Mouse (Mus musculus): ENCODE measurements around the gene Pramel7.
"Not testable (repeated sequence)": the region's sequence is repeated elsewhere in the genome, so short reads cannot be mapped to it uniquely, and the experiment has no call there.

The Pramel7 gene

DNA sequence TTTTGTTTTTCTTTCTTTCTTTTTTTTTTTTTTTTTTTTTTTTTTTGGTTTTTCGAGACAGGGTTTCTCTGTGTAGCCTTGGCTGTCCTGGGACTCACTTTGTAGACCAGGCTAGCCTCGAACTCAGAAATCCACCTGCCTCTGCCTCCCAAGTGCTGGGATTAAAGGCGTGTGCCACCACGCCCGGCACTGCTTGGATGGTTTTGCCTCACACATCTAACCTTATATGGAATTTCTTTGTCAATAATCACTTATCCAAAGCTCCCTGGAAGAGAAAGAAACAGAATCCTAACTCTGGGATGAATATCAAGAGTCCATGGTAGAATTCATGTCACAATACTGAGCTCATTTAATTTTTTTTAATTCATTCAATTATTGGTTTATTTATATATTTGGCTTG, at the start of gene Pramel7:
TSS of gene Pramel7 (minus strand) at position 101 of the 400 bp plus-strand sequence.
- not testable (repeated sequence) for ATAC-seq (ENCODE audit: insufficient number of reproducible peaks, low FRiP score, low TSS enrichment)

DNA sequence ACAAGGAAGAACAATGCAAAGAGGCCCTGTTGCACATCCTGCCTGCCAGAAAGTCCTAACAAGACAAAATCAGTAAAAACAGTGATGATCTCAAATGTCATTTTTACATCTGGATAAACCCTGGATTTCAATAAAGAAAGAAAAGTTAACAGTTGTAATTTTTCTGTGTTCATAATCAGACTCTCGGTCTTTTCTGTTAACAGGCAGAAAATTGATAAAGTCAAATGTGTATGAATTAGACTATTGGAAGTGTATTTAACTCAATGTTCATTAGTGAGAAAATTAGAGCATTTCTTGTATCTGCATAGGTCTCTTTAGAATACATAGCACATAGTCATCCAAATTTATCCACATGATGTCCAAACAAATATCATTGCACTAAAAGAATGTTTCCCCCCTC, 48.5 kb upstream of the Pramel7 start, which contains the start of gene Olfr1128:
TSS of gene Olfr1128 (minus strand) at position 101 of the 400 bp plus-strand sequence.
- no peak for ATAC-seq (ENCODE audit: insufficient number of reproducible peaks, low FRiP score, low TSS enrichment)

DNA sequence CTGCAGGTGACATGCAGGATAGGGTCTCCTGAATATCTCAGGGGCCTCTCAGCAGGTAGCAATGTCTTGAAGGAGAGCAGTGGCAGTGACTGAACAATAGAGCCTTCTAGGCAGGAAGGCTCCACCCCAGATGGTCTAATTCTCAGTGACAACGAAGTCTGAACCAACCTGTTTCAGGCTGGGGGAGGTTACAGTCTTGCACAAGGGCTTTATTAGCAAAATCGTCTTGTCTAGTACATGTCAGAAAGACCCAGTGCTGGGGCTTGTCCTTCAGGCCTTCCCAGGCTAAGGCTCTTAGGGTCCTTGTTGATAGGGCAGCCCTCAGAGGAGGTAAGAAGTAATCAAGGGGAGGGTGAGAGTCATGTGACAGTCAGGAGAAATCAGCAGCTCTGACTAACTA, 37.9 kb upstream of the Pramel7 start:
- ATAC-seq (ENCODE audit: insufficient number of reproducible peaks, low FRiP score, low TSS enrichment), result no peak

DNA sequence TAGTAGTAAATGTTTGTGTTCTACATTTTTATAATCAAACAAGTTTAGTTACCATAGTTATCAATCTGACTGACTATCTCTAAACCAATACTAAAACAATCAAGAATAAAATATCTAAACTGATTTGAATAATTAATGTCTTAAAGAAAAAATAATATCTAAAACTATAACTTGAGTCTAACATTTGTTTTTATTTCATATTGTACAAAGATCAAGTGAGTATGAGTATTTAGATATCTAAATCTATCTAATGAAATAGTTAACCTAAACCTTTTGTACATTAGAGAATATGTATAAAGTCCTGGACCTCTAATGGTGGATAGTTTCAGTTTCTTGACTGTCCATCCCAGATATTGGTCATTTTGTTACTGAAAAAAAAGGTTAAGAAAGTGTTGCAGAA, 34.6 kb upstream of the Pramel7 start, which contains the start of gene Olfr153:
TSS of gene Olfr153 (plus strand) at position 301 of the 400 bp plus-strand sequence.
- no peak for ATAC-seq (ENCODE audit: insufficient number of reproducible peaks, low FRiP score, low TSS enrichment)

DNA sequence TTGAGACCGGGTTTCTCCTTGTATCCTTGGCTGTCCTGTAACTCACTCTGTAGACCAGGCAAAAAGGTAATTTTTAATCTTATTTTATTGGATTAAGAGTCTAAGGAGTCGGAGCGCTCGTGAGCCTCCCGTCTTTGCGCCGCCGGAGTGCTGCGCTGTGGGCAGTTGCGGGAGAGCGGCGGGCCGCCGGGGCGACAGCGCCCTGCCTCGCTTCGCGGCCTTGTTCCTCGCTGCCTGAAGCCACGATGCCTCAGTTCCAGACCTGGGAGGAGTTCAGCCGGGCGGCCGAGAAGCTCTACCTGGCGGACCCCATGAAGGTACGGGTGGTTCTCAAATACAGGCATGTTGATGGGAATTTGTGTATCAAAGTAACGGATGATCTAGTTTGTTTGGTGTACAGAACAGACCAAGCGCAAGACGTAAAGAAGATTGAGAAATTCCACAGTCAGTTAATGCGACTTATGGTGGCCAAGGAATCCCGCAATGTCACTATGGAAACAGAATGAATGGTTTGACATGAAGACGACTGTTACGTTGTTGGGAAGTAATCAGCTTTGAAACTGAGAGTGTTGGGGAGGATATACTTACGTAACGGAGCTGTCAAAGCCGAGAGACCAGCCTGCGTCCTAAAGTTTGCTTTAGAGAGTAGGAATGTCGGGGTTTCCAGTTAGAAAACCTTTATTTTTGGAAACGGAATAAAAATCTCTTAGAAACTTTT, 29.2 kb upstream of the Pramel7 start:
- ATAC-seq (ENCODE audit: insufficient number of reproducible peaks, low FRiP score, low TSS enrichment), result peak; percentile 70; the same call in 1 of the 2 replicates

DNA sequence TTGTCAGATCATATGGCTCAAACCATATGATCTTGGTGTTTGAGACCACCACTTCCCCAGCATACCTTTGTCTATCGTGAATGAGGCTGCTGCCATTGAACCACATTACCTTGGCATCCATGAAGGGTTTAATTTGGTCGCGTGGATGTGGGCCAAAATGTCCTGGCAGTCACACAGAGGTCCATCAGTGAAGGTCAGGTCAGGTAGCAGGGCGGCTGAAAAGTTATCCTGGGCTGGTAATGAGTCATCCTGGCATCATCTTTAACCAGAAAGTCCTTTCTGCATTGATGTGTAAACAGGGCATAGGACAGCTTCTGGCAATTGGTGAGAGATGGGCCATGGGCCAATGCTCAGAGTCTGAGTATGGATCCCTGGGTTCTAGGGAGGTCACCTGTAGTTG, 23.8 kb upstream of the Pramel7 start:
- ATAC-seq (ENCODE audit: insufficient number of reproducible peaks, low FRiP score, low TSS enrichment), result no peak

DNA sequence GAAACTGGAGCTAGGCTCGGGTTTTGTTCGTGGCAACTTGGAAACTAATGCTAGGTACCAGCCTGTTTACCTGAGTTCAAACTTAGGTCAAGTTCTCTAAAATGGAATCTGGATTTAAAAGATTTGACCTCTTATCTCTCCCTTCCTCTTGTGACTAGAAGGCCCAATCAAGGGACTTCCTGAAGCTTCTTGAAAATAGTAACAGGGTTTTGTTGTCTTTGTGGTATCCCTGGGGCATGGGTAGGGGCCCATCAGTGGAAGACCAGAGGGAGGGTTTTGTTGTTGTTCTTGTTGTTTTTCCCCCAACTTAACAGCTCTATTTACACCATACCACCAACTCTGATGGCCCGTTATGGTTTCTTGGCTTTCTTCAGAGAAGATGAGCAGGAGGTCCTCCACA, 19.7 kb upstream of the Pramel7 start:
- ATAC-seq (ENCODE audit: insufficient number of reproducible peaks, low FRiP score, low TSS enrichment), result no peak

DNA sequence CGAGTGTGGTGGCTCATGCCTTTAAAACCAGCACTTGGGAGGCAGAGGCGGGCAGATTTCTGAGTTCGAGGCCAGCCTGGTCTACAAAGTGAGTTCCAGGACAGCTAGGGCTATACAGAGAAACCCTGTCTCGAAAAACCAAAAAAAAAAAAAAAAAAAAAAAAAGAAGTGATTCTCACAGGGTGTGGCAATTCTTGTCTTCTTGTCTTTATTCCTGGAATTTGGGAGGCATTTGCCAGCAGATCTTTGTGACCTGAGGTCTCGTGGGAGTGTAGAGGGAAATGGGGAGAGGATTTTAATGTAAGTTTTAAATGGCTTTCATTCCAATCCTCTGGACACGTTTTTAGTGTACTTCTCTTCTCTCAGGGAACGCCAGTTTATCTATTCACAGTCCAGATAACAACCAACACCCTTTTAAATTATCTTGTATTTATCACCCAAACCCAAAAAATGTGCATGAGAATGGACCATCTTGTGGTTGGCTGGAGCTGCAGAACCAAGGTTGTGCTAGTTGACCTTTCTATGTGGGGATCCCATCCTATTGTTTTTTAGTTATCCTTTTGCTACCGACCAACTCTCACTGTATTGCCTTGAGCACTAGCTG, 18.7 kb upstream of the Pramel7 start:
- no peak for ATAC-seq (ENCODE audit: insufficient number of reproducible peaks, low FRiP score, low TSS enrichment)

DNA sequence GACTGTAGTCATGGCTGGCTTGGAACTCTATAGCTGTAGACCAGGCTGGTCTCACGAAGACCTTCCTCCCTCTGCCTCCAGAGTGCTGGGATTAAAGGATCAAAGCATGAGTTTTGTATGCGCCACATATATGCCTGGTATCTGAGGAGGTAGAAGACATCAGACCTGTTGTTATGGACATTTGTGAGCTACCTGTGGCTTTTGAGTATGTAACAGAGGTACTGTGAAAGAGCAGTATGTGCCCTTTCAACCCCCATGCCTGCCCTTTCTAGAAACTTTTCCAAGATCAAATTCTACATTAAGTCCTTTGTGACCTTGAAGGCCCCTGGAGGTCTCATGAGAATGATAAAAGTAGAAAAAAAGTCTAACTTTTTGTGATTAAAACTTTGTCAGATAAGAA, 18.2 kb upstream of the Pramel7 start:
- ATAC-seq (ENCODE audit: insufficient number of reproducible peaks, low FRiP score, low TSS enrichment), result no peak

DNA sequence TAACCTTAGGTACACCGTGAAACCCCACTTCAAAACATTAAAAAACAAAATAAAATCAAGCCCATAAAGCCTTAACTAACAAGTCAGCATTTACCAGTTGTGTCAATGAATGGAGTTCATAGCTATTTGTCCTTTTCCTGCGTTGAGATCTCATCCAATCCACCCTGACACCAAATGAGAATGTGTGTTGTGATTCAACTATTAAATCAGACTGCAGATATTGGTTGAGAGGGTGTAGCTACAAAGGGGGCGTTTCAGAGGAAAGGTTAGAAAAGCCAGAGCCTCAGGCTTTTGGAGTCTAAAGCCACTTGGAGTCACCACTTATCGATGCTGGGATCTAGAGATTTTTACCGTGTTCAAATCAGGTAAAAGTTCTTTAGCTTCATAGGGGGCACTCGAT, 9.4 kb upstream of the Pramel7 start, which contains the start of gene Pramel6:
TSS of gene Pramel6 (plus strand) at position 301 of the 400 bp plus-strand sequence.
- ATAC-seq (ENCODE audit: insufficient number of reproducible peaks, low FRiP score, low TSS enrichment), result no peak

DNA sequence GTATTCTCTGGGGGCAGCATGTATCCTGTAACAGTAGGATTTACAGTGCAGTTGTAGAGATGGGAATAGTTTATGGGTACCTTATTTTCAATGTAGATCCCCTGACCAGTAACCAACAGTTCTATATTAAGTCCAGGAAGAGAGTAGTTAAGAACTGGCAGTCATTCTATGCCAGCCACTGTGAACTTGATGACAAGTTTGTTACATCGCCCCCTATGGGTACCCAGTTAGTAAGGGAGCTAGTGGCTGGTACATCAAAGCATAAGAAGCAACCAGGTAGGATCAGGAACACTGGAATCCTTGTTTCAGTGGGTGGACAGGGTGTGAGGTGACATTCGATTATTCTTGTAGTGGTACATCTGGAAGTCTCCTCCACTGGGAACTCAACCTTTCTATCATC, 14.6 kb downstream of the Pramel7 start:
- ATAC-seq (ENCODE audit: insufficient number of reproducible peaks, low FRiP score, low TSS enrichment), result no peak

DNA sequence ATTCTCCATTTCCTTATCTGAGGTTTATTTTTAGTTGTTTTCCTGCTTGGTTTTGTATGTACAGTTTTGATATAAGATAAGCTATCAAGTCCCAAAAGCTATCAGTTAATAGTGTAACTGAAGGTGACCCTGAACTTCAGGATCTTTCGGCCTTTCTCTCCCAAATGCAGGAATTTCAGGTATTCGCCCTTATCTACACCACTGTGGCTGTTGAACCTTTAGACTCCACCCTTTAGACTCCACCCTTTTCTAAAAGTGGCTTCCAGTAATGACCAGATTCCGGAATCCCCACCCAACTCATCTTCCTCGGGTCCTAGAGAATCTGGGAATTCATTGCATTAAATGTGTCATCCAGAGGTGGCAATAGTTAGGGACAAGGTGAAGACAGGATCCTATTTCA, 15.7 kb downstream of the Pramel7 start:
- ATAC-seq (ENCODE audit: insufficient number of reproducible peaks, low FRiP score, low TSS enrichment), result no peak

DNA sequence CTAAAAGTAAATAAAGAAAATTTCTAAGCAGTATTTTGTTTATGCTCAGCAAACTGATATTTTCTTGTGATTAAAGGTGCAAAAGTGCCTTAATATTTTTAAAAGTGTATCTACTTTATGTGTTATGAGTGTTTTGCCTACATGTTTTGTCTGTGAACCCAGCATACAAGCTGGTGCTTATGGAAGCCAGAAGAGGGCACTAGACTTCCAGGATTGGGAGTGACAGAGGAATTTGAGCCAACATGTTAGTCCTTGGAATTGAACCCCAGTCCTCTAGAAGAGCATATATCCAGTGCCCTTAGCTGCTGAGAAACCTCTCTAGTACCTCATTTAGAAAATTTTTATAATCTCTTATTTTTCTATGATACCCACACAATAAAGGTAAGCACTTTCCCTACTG, 16.7 kb downstream of the Pramel7 start:
- no peak for ATAC-seq (ENCODE audit: insufficient number of reproducible peaks, low FRiP score, low TSS enrichment)

DNA sequence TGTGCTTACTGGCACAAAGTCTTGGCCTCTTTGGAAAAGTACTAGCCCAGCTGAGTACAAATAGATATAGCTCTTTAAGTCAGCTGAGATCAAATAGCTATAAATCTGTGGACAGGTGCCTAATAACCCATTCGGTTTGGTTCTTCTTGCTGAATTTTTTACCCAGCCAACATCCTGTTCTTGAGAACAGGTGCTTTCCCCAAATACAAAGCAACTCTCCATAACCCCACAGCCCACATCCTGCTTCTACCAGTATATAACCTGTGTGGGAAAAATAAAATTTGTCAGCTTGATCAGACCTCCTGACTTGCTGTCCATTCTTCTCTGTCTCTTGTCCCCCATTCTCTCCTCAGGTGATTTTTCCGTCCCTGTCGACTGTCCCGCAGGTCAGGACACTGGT, 35.1 kb downstream of the Pramel7 start:
- ATAC-seq (ENCODE audit: insufficient number of reproducible peaks, low FRiP score, low TSS enrichment), result no peak

DNA sequence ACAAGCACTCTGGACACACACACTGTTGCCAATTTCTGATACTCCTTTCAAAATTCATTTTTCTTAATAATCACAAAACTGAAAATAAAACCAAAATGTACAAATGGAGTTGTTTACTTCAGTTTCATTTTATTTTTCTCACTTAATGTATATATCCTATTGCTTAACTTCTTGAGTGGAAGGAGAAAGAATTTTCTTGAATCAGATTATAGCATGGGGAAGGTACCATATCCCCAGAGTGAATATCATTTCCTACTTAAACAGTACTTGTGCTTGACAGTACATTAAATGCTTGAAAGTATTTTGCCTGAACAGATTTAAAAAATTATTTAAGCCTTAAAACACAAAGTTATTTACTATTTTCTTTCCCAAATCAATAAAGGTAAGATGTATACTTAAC, 43.2 kb downstream of the Pramel7 start, which contains the start of gene Olfr1126:
TSS of gene Olfr1126 (plus strand) at position 301 of the 400 bp plus-strand sequence.
- no peak for ATAC-seq (ENCODE audit: insufficient number of reproducible peaks, low FRiP score, low TSS enrichment)

All from cerebellum, adult (tissue).